Mouse (Mus musculus): ENCODE data around the gene Dlx3. TPM values are rescaled to one million over a fixed set of nuclear protein-coding genes. Genes with fewer than 3 reads are reported as not detected.

The Dlx3 gene
- total RNA-seq, 1 experiment from 2014 or later = not detected

- DNase-seq = no peak
Observed at GRCm38 (mm10) chr11:95125366-95125948, 5.5 kb downstream of the Dlx3 start.

DNA sequence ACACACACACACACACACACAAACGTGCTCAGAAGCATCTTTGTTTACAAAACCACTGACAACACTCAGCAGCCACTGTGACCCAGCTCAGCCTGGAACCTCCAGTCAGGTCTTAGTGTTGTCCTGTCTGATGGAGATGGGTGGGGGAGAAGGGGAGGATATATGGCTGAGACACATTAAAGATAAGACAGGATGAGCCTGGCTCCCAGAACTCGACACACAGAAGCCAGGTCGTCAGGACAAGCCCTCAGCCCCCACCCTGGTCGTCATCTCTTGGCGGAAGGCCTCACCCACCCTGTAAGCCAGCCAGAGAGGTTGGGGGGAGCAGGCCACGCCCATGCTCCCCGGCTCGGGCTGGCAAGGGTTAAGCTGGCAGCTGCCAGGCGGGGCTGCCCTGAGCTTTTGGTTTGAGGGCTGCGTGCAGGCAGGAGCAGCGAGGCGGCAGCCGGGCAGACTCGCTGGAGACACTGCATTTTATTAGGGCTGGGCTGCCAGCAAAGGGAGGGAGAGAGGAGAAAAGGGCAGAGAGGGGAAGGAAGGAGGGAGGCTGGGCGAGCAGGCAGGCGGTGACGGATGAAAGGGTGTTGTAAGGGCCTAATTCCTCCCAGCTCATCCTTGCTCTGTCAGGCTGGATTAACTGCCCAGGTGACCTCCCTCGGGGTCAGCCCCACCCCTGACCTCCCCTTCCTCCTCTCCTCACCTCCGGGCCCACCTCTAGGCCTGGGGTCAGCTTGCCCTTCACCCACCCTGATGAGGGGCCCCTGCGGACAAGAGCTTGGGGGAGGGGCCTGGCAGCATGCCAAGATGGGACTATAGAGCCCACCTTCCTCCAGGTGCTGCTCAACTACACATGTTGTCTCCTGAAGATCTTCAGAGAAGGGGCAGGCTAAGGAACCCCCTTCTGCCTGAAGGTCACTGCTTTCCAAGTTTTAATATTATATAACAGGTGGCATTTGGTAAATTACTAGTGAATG lies 6.6 kb downstream of the Dlx3 start:
- no peak for DNase-seq

DNA sequence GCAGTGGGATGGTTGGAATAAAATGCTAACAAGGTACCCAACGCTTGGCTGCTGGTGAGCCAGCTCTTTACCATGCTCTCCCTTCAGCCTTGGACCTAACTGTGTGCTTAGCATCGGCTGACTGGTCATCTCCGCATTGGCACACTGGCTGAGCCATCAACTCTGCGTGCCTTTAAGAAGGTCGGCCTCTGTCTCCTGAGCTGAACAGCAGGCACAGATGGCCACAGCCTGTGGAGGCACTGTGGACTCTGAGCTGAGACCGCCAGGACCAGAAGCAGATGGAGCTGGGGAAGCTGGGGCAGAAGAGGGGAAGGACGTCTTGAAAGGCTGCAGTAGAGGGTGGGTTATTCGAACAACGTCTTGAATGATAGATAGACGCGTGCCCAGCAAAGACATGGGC lies 8.4 kb downstream of the Dlx3 start:
- DNase-seq = no peak

DNA sequence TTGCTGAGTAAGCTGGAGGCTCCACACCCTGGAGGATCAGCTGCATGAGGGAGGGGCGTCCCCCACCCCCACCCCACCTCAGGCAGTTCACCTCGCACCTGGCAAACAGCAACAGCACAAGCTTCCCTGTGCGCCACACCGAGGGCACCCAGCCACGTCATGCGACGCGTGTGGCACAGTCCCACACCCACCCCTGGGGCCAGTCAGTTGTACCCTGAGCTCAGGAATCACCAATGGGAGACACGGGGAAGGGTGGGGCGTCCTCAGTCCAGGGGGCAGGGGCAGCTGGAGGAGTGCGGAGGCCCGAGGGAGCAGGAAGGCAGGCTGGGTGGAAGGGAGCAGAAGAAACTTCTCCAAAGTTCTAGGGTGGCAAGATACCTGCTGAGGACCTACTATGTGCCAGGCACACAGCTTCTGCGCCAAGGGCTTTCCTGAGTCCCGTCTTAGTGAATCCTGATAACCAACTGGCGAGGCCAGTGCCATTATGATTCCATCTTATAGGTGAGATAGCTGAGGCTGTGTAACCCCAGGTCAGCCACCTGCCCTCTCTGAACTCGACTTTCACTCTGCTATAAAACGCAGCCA lies 10.8 kb downstream of the Dlx3 start:
- DNase-seq = no peak

- no peak for DNase-seq
Observed at GRCm38 (mm10) chr11:95133321-95133720, 13.4 kb downstream of the Dlx3 start.

DNA sequence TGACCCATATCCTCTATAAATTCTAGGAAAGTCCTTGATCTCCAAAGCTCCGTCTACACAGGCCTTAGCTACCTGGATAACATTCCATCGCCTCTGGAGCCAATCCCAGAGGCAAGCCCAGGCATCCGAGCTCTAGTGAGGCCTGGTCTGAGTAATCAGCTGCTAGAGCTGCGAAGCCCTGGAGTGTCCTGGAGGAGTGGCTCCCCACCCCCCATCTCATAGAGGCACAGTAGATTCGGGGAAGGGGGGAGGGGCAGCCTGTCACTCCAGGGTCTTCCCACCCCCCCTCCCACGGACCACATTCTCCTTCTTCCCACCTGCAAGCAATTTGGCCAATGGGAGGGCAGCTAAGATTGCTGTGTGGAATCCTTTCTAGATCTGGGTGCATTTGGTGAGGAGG lies 17.4 kb downstream of the Dlx3 start:
- no peak for DNase-seq

GRCm38 (mm10) chr11:95139871-95140270 lies 20.0 kb downstream of the Dlx3 start:
- DNase-seq = no peak

DNA sequence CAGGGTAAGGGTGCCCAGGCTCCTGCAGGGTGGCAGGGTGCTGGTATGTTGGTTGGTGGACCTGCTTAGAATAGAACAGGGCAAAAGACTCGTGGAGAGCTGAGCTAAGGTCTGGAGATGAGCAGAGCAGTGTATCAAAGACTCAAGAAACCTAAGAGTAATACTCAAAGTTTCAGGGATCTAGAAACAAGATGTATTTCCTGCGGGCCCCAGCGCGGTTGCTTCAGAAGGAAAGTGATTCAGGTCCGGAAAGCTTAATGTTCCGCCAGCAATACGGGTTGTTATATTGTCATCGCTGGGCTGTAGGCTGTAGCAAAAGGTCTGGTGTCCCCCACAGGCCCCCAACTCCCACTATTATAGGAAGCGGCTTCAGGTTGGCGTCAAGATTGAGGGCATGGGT lies 22.3 kb downstream of the Dlx3 start:
- no peak for DNase-seq

DNA sequence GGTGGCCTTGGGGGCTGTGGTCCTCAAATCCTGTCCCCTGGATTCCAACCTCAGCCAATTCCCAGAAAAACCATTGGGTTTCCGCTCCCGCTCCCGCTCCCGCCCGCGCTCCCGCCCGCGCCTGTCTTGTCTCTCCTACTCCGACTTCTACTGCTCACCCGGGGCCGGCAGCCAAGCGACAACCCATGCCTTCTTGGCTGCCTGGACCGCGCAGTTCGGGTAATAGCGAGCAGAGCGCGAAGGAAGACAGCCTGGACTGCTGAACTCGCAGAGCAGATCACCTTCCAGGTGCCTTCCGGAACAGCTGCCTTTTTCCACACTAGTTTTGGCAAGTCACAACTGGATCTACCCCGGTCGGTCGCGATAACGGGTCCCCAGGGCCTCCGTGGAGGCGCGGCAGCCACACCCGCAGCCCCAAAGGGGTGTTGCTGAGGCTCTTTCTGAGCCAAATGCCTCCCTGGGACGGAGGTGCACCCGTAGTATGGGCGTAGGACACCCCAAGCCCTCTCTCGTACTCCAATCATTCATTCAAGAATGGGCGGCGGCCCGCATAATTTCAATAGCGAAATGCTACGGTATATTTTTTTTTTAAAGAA lies 23.2 kb downstream of the Dlx3 start:
- peak; percentile 43 for DNase-seq

- no peak for DNase-seq
Observed at GRCm38 (mm10) chr11:95143663-95144062, 23.7 kb downstream of the Dlx3 start.

DNA sequence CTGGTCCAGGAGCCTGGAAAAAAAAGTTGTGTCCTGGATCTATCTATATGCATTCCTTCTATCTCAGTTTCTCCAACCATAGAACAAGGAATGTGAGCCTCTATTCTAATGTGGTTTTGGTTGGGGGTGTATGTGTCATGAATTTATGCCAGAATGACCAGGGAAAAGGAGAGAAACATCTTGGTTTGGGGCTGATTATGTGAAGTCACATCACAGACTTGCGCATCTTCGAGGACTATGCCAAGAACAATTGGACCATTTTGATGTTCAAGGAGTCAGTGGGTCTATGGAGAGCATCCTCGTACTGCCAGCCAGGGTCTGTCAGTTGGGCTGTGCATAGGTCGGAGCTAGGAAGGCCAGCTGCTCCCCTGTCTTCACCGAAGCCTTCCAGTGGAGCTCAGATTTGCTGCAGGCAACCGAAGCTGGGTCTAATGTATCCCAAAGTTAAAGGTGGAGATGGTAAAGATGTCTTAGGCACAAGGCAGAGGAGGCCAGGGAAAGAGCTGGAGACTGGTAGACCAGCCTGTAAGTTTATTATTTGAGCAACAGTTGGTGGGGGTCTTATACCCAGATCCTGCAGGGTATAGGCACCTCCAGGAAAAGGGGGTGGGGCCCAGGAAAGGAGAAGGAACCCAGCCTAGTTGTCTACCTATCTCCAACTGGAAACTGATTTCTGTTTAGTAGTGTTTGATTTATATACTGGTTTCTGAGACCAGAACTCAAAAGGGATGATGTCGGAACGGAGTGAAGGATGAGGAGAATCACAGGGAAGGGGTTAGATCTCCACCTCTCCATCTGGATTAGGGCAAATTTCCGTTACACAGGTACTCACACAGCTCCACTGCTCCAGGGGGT lies 24.4 kb downstream of the Dlx3 start:
- no peak for DNase-seq

DNA sequence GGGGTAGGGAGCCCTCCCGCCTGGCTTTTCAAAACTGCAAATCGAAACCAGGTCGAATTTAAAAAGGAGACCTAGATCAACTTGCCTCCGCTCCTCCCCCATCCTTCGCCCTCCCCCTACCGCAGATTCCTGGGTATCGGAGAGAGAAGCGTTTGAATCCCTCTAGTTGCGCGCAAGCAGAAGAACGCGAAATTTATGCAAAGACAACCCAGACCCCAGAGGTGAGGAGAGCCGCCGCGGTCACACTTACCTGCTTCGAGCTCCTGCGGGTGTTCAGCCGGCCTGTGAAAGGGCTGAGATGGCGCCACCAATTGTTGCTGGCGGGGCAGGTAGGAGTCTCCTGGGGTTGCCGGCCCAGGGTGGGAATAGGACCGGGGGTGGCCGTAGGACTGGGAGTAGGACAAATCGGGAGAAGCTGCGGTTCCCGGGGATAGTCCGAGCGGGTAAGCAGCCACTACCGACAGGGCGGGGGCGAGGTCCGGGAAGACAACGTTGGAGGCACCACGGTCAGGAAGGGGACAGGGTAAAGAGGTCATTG lies 25.1 kb downstream of the Dlx3 start:
- DNase-seq = no peak

- peak; percentile 61 for DNase-seq
Observed at GRCm38 (mm10) chr11:95145851-95146403, 26.0 kb downstream of the Dlx3 start, which contains the start of gene Dlx4. TSS of gene Dlx4 (minus strand) at chr11:95146263.

DNA sequence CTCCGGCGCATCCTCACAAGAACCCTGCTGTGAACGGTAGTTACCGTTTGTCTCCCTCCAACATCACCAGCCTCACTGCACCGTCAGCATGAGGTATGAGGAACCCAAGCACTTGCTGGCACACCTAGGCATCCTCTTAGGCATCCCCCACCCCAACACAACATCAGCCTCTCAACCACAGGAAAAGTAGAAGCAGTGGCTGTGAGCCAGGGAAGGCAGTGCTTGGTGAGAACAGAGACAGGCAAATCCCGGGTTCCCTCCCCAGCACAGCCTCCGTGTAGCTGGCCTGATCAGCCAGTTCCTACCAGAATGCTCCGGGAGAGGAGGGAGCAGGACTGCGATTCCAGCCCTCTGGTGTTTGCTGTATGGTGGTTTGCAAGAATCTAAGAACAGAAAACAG lies 28.8 kb downstream of the Dlx3 start:
- no peak for DNase-seq

- DNase-seq = no peak
Observed at GRCm38 (mm10) chr11:95149462-95150268, 29.7 kb downstream of the Dlx3 start.

- DNase-seq = no peak
Observed at GRCm38 (mm10) chr11:95150269-95151049, 30.5 kb downstream of the Dlx3 start.

GRCm38 (mm10) chr11:95153116-95153515 lies 33.2 kb downstream of the Dlx3 start:
- DNase-seq = no peak

GRCm38 (mm10) chr11:95153681-95154080 lies 33.8 kb downstream of the Dlx3 start:
- DNase-seq = no peak

- no peak for DNase-seq
Observed at GRCm38 (mm10) chr11:95155511-95155910, 35.6 kb downstream of the Dlx3 start.

Measured in adrenal gland, postnatal 25 days (tissue).